Mouse (Mus musculus): Measurements from ENCODE around the gene Gm9747. TPM values are rescaled to one million over a fixed set of nuclear protein-coding genes. Genes with fewer than 3 reads are reported as not detected.
A peak's percentile ranks its signal among the peaks of the same experiment; 100 is the strongest.

The Gm9747 gene
- total and polyA plus RNA-seq, 2 experiments from 2014 or later: 16.3 TPM; not detected in 1

DNA sequence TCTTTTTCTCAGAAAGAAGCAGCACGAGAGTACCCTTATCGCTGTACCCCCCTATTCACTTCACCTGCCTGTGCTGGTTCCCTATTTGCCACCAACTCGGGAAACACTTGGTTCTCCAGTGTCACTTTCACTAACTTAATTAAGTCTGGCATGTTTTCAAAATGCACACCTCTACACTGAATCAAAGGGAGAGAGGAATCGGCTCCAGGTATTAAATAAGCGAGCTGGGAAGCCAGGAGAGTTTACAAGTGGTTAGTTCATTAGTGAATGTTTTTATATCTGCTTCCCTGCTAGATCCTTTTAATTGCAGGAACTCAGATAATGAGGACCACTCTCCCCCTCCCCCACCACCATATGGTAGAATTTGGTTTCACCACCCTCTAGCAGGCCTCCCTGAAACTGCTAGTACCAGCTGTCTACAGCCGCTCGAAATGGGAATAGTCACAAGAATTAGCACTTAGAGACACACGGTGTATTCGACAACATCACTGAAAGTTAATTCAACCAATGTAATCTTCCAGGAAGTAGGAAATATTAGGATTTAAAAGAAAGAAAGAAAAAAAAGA lies 28.2 kb downstream of the Gm9747 start:
- no peak for TF ChIP-seq CTCF (IDR thresholded peaks at IDR 0.05)
- WGBS: 63% methylated on average over 9 of the region's 9 CpGs
- Histone ChIP-seq H3K4me3 (ENCODE audit: low read depth, low read length) (no peak overlapping the region), H3K4me1 (ENCODE audit: insufficient read depth, low read length) (no peaks in the 10 kb centered on the region), H3K9me3 (ENCODE audit: low read length) (no peaks in the 10 kb centered on the region), H3K4me2 (ENCODE audit: low read depth, low read length, poor library complexity, severe bottlenecking) (no peak overlapping the region), H3K27me3 (ENCODE audit: insufficient read depth, low read length) (no peaks in the 10 kb centered on the region), H3K36me3 (ENCODE audit: insufficient read depth, low read length) (no peaks in the 10 kb centered on the region), H3K9ac (replicated peaks; ENCODE audit: low read length, poor library complexity, severe bottlenecking) (no peak overlapping the region), H3K27ac (ENCODE audit: low read depth, low read length) (no peak overlapping the region)
- peak; percentile 57 for DNase-seq (ENCODE audit: low spot score)
- no peak for ATAC-seq (ENCODE audit: low FRiP score)

DNA sequence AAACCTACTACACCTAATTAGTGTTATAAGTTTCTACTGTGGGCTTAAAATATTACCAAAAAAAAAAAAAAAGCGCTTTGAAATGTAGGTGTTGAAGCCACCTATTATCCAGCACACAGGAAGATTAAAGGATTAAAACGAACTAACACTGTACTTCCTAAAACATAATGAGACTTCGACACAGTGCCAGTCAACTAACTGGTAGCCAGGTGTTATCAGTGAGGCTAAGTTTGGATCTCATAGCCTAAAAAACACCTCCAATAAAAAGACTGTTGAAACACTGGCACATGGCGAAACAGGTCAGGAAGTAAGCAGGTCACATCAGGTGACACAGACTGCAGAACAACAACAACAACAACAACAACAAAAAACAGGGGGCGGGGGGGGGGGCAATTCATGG lies 28.7 kb downstream of the Gm9747 start:
- Histone ChIP-seq H3K4me3 (ENCODE audit: low read depth, low read length) (no peak overlapping the region), H3K4me1 (ENCODE audit: insufficient read depth, low read length) (no peaks in the 10 kb centered on the region), H3K4me2 (ENCODE audit: low read depth, low read length, poor library complexity, severe bottlenecking) (no peak overlapping the region), H3K9me3 (ENCODE audit: low read length) (no peaks in the 10 kb centered on the region), H3K36me3 (ENCODE audit: insufficient read depth, low read length) (no peaks in the 10 kb centered on the region), H3K27ac (ENCODE audit: low read depth, low read length) (no peak overlapping the region), H3K27me3 (ENCODE audit: insufficient read depth, low read length) (no peaks in the 10 kb centered on the region), H3K9ac (replicated peaks; ENCODE audit: low read length, poor library complexity, severe bottlenecking) (no peak overlapping the region)
- no peak for TF ChIP-seq CTCF (IDR thresholded peaks at IDR 0.05)
- WGBS: 79% methylated on average over 5 of the region's 5 CpGs
- ATAC-seq (ENCODE audit: low FRiP score) (no peak), DNase-seq (ENCODE audit: low spot score) (no peak)

DNA sequence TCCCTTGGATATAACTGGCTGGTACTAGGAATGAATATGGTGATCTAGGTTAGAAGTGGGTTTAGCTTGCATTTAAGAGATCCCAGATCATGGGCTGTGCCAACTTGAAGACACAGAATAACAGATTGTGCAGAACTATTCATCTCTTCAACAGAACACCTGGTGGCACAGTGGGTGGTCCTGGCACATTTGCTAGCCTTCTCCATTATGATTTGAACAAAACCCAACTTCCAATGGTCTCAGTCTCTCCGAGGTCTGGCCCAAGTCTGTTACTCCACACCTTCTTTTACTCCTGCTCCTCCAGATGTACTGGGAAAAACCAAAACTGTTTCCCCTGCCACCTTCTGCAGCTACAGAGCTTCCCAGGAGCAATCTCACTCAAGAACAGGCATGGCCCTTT lies 29.4 kb downstream of the Gm9747 start:
- 47% methylated on average over 1 of the region's 1 CpGs for WGBS
- no peaks in the 10 kb centered on the region for H3K36me3 ChIP-seq (ENCODE audit: insufficient read depth, low read length)
- no peak overlapping the region for H3K9ac ChIP-seq (replicated peaks; ENCODE audit: low read length, poor library complexity, severe bottlenecking)
- H3K9me3 ChIP-seq (ENCODE audit: low read length): no peaks in the 10 kb centered on the region
- no peak for TF ChIP-seq CTCF (IDR thresholded peaks at IDR 0.05)
- DNase-seq (ENCODE audit: low spot score) (no peak), ATAC-seq (ENCODE audit: low FRiP score) (no peak)
- H3K4me2 ChIP-seq (ENCODE audit: low read depth, low read length, poor library complexity, severe bottlenecking): no peak overlapping the region
- no peaks in the 10 kb centered on the region for H3K4me1 ChIP-seq (ENCODE audit: insufficient read depth, low read length)
- no peak overlapping the region for H3K27ac ChIP-seq (ENCODE audit: low read depth, low read length)
- H3K27me3 ChIP-seq (ENCODE audit: insufficient read depth, low read length): no peaks in the 10 kb centered on the region
- H3K4me3 ChIP-seq (ENCODE audit: low read depth, low read length): no peak overlapping the region

DNA sequence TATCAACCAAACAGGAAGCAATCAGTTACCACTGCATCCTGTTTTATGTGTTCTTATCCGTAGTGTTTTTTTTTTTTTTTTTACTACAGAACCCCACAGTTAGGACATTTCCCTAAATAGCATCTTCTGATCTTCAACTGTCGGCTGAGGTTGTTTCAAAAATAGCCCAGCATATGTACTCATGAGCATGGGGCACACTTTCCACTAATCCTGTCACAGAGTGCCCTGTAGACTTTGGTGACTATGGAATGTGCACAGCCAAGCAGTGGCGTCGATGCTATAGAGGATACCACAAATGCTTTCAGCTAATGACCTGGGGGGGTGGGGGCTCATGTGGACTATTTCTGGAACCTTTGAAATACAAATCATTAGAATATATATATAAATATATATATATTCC lies 34.6 kb downstream of the Gm9747 start:
- Histone ChIP-seq H3K9ac (replicated peaks; ENCODE audit: low read length, poor library complexity, severe bottlenecking) (no peak overlapping the region), H3K4me2 (ENCODE audit: low read depth, low read length, poor library complexity, severe bottlenecking) (no peak overlapping the region), H3K27ac (ENCODE audit: low read depth, low read length) (no peak overlapping the region), H3K9me3 (ENCODE audit: low read length) (no peaks in the 10 kb centered on the region), H3K4me1 (ENCODE audit: insufficient read depth, low read length) (no peaks in the 10 kb centered on the region), H3K36me3 (ENCODE audit: insufficient read depth, low read length) (no peaks in the 10 kb centered on the region), H3K4me3 (ENCODE audit: low read depth, low read length) (no peak overlapping the region), H3K27me3 (ENCODE audit: insufficient read depth, low read length) (no peaks in the 10 kb centered on the region)
- no peak for TF ChIP-seq CTCF (IDR thresholded peaks at IDR 0.05)
- 85% methylated on average over 4 of the region's 4 CpGs for WGBS
- no peak for DNase-seq (ENCODE audit: low spot score)
- ATAC-seq (ENCODE audit: low FRiP score): no peak

DNA sequence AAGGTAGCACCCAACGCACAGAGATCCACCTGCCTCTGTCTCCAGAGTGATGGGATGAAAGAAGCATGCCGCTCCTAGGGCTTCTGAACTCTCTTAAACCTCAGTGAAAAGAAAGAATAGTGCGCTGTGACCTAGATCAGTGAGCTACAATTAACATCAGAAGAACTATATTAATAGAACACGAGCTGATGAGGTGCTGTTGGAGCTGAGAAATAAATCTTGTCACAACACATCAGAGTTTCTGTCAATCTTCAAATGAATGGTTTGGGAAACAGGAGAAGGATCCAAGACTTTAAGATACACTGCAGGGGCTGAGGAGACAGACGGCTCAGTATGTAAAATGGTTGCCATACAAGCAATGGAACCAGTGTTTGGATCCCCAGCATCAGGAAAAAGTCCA lies 39.3 kb downstream of the Gm9747 start:
- Histone ChIP-seq H3K36me3 (ENCODE audit: insufficient read depth, low read length) (no peaks in the 10 kb centered on the region), H3K4me3 (ENCODE audit: low read depth, low read length) (no peak overlapping the region), H3K4me2 (ENCODE audit: low read depth, low read length, poor library complexity, severe bottlenecking) (no peak overlapping the region), H3K27ac (ENCODE audit: low read depth, low read length) (no peak overlapping the region), H3K9ac (replicated peaks; ENCODE audit: low read length, poor library complexity, severe bottlenecking) (no peak overlapping the region), H3K27me3 (ENCODE audit: insufficient read depth, low read length) (no peaks in the 10 kb centered on the region), H3K4me1 (ENCODE audit: insufficient read depth, low read length) (0 out of 2 replicates have a peak, but pooled peaks cover 2% of the 10 kb centered on the region), H3K9me3 (ENCODE audit: low read length) (no peaks in the 10 kb centered on the region)
- WGBS: 51% methylated on average over 5 of the region's 5 CpGs
- TF ChIP-seq CTCF (IDR thresholded peaks at IDR 0.05): no peak
- ATAC-seq (ENCODE audit: low FRiP score): no peak
- DNase-seq (ENCODE audit: low spot score): no peak

DNA sequence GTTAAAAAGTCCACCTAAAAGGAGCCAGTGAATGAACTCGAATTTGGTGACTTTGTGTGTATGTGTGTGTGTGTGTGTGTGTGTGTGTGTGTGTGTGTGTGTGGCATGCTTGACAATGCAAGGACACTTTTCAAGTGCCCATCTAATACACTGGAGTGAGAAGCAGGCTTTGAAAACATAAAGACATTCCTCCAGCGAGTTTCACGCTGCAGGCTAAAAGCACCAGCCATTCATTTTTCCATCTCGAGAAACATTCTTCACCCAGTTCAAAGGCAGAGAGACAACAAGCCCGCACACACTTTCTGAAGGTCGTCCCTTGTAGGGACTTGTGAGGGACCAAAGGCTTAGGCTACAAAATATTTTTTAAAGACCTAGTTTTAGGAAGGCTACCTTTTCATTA lies 40.6 kb downstream of the Gm9747 start:
- H3K9ac ChIP-seq (replicated peaks; ENCODE audit: low read length, poor library complexity, severe bottlenecking): no peak overlapping the region
- no peaks in the 10 kb centered on the region for H3K27me3 ChIP-seq (ENCODE audit: insufficient read depth, low read length)
- no peak for TF ChIP-seq CTCF (IDR thresholded peaks at IDR 0.05)
- H3K4me3 ChIP-seq (ENCODE audit: low read depth, low read length): no peak overlapping the region
- no peak for DNase-seq (ENCODE audit: low spot score)
- no peak for ATAC-seq (ENCODE audit: low FRiP score)
- no peak overlapping the region for H3K27ac ChIP-seq (ENCODE audit: low read depth, low read length)
- H3K4me1 ChIP-seq (ENCODE audit: insufficient read depth, low read length): 0 out of 2 replicates have a peak, but pooled peaks cover 2% of the 10 kb centered on the region
- no peaks in the 10 kb centered on the region for H3K36me3 ChIP-seq (ENCODE audit: insufficient read depth, low read length)
- no peaks in the 10 kb centered on the region for H3K9me3 ChIP-seq (ENCODE audit: low read length)
- WGBS: 13% methylated on average over 6 of the region's 6 CpGs
- no peak overlapping the region for H3K4me2 ChIP-seq (ENCODE audit: low read depth, low read length, poor library complexity, severe bottlenecking)

All from midbrain, postnatal 0 days (tissue).